Mouse (Mus musculus) stomach, embryonic 15.5 days (tissue): Measurements from ENCODE around the gene Snapin. TPM values are rescaled to one million over a fixed set of nuclear protein-coding genes. Genes with fewer than 3 reads are reported as not detected.

Source experiments
- ATAC-seq: fragments of 200-750 bp; cut with Nextera tagmentation; 2 replicates; pipeline ENCODE4 v1.8.0; 2017; ENCODE audit warnings: low read depth, moderate number of reproducible peaks, moderate TSS enrichment; ENCODE audit not compliant: insufficient read depth, low FRiP score
- H3K27ac ChIP-seq: fragments of 300-500 bp; sonication (generic); 2 replicates; pipeline ENCODE4 v1.5.1; 2015; ENCODE audit warnings: mild to moderate bottlenecking, inconsistent platforms
- H3K27me3 ChIP-seq: fragments of 300-500 bp; sonication (generic); replicated peaks from 2 replicates; pipeline ENCODE4 v1.6.1; 2015; ENCODE audit warnings: inconsistent platforms
- H3K36me3 ChIP-seq: fragments of 300-500 bp; sonication (generic); 2 replicates; pipeline ENCODE4 v1.6.1; 2015; ENCODE audit warnings: inconsistent platforms
- H3K4me1 ChIP-seq: fragments of 300-500 bp; sonication (generic); 2 replicates; pipeline ENCODE4 v1.6.1; 2015; ENCODE audit warnings: inconsistent platforms
- H3K4me2 ChIP-seq: fragments of 300-500 bp; sonication (generic); 2 replicates; pipeline ENCODE4 v1.6.1; 2015; ENCODE audit warnings: mild to moderate bottlenecking, inconsistent platforms
- H3K4me3 ChIP-seq: fragments of 300-500 bp; sonication (generic); replicated peaks from 2 replicates; pipeline ENCODE4 v1.5.1; 2015; ENCODE audit warnings: inconsistent platforms
- H3K9ac ChIP-seq: fragments of 300-500 bp; sonication (generic); 2 replicates; pipeline ENCODE4 v1.6.1; 2015; ENCODE audit warnings: inconsistent platforms
- H3K9me3 ChIP-seq: fragments of 300-500 bp; sonication (generic); 2 replicates; pipeline ENCODE4 v1.6.1; 2016; ENCODE audit warnings: inconsistent platforms
- WGBS: fragments of 180-500 bp; shearing (Covaris S2); methylation state at CpG from one replicate; pipeline ENCODE4 v1.1.7; 2015; 5-methylcytosine and 5-hydroxymethylcytosine counted together
- polyA plus RNA-seq: library from polyadenylated mRNA; unstranded; fragments of >200 nt; fragmentation: Nextera tagmentation; extraction: Ambion mirVana; gene quantifications from 2 replicates; pipeline ENCODE4 v1.2.1, GENCODE M21; 2015

The Snapin gene
- polyA plus RNA-seq, 1 experiment from 2014 or later: 71.6 TPM

- Histone ChIP-seq H3K4me2 (peak overlapping the region; percentile 92), H3K27ac (0 out of 2 replicates have a peak overlapping the region, but pooled peaks have one; percentile 55), H3K36me3 (no peaks in the 10 kb centered on the region), H3K4me1 (peaks cover 20% of the 10 kb centered on the region), H3K9ac (peak overlapping the region; percentile 13; the same call in 1 of the 2 replicates), H3K4me3 (peak overlapping the region; percentile 46), H3K27me3 (no peaks in the 10 kb centered on the region), H3K9me3 (no peaks in the 10 kb centered on the region)
- WGBS: 30% methylated on average over 1 of the region's 1 CpGs
- ATAC-seq: 0 out of 2 replicates have a peak, but pooled peaks have one; percentile 23
Observed at GRCm38 (mm10) chr3:90515242-90515641, 24.4 kb upstream of the Snapin start.

- H3K27me3 ChIP-seq: no peaks in the 10 kb centered on the region
- H3K36me3 ChIP-seq: no peaks in the 10 kb centered on the region
- H3K9ac ChIP-seq: peak overlapping the region; percentile 13
- peak overlapping the region; percentile 46 for H3K4me3 ChIP-seq
- no peaks in the 10 kb centered on the region for H3K9me3 ChIP-seq
- 0% methylated on average over 10 of the region's 10 CpGs for WGBS
- H3K4me2 ChIP-seq: peak overlapping the region; percentile 92
- peaks cover 20% of the 10 kb centered on the region for H3K4me1 ChIP-seq
- H3K27ac ChIP-seq: peak overlapping the region; percentile 57
- peak; percentile 80 for ATAC-seq
Observed at GRCm38 (mm10) chr3:90514691-90515090, 23.9 kb upstream of the Snapin start.

GRCm38 (mm10) chr3:90513796-90514590 lies 23.2 kb upstream of the Snapin start, which contains the start of the genes S100a1 and S100a13:
S100a1 (minus strand) TSS chr3:90514392.
S100a13 (plus strand) TSS chr3:90514435.
- Histone ChIP-seq H3K9ac (peak within 1 kb of the TSS; percentile 32), H3K9me3 (no peaks in the 10 kb centered on the region), H3K4me2 (peak within 1 kb of the TSS; percentile 92), H3K27me3 (no peaks in the 10 kb centered on the region), H3K4me1 (peaks cover 20% of the 10 kb centered on the region), H3K4me3 (peak within 1 kb of the TSS; percentile 46), H3K36me3 (no peaks in the 10 kb centered on the region), H3K27ac (peak within 1 kb of the TSS; percentile 57)
- 4% methylated on average over 24 of the region's 25 CpGs for WGBS
- peak; percentile 56 for ATAC-seq

- Histone ChIP-seq H3K27ac (no peak overlapping the region), H3K36me3 (no peaks in the 10 kb centered on the region), H3K9me3 (no peaks in the 10 kb centered on the region), H3K27me3 (no peaks in the 10 kb centered on the region), H3K9ac (no peak overlapping the region), H3K4me2 (peak overlapping the region; percentile 92; the same call in 1 of the 2 replicates), H3K4me3 (no peak overlapping the region), H3K4me1 (peaks cover 21% of the 10 kb centered on the region)
- ATAC-seq: no peak
- 70% methylated on average over 9 of the region's 9 CpGs for WGBS
Observed at GRCm38 (mm10) chr3:90512948-90513642, 22.3 kb upstream of the Snapin start.

DNA sequence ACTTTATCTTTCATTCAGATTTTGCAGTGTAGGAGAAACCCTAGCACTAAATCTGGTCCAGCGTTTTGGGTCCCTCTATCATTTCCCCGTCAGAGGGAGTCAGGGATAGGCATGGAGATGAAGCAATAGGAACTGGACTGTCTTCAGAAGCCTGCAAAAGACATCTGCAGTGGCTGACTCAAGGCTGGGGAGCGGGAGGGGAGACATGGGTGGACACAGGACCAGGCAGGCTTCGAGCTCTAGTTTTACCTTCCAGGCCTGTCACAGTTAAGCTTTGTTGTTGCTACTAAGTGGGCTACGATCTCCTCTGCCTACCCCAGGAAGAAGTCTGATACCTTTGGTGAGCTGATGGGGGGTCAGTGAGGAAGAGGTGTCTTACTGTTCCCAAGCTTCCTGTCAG lies 21.4 kb upstream of the Snapin start:
- 81% methylated on average over 5 of the region's 5 CpGs for WGBS
- no peaks in the 10 kb centered on the region for H3K27me3 ChIP-seq
- H3K36me3 ChIP-seq: no peaks in the 10 kb centered on the region
- ATAC-seq: no peak
- H3K4me2 ChIP-seq: no peak overlapping the region
- H3K27ac ChIP-seq: no peak overlapping the region
- no peaks in the 10 kb centered on the region for H3K9me3 ChIP-seq
- H3K4me3 ChIP-seq: no peak overlapping the region
- H3K9ac ChIP-seq: no peak overlapping the region
- H3K4me1 ChIP-seq: peaks cover 23% of the 10 kb centered on the region

DNA sequence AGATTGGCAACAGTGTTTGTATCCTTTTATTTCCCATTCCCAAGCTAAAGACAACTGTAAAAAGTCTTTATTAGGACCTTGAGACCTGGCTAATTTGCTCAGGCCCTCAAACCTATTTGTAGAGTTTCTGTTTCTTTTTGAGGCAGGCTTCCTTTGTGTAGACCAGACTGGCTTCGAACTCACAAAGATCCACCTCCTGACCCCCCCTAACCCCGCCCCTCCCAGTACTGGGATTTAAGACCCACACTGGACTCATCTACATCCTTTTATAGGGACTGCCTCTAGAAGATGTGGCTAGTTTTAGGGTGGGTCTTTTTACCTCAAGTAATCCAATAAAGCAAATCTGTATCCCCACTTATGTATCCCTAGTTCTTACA lies 18.9 kb upstream of the Snapin start:
- Histone ChIP-seq H3K27ac (peak overlapping the region; percentile 62), H3K9ac (no peak overlapping the region)
- ATAC-seq: no peak

DNA sequence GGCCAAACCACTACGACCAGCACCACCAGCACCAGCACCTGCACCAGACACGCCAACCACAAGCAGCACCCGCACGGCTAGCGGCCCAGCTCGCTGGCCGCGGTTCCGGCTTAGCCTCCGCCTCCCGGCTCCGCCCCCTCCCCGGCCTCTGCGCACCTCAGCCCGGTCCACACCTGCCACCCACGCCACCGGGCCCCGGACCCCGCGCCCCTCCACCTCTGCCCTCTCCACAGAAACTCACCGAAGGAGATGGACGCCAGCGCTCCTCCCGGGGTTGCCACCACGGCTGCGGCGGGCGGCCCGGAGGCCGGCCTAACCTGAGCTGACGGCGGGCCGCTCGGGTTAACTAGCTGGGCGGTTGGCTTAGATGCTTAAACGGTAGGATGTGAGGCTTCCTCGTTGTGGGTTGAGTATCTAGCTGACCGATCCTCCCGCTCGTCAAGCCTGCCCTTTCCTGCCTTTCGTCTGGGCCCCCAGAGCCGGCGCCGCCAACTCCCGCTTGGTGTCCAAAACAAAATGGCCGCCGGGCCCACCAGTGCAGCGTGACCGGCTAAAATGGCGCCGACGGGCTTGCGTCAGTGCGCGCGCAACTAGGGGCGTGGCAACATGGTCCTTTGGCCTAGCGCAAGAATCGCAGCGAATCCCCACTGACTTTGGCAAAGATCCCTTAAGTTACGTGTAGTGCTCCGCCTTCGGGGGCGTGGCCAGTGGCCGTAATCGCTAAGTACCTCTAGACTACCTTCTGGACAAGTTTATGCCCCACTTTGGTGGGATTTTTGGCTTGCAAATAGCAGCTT lies 18.3 kb upstream of the Snapin start, which contains the start of gene Chtop:
Gene Chtop (minus strand): TSS at position 549 of the 797 bp plus-strand sequence.
- Histone ChIP-seq H3K27ac (peak within 1 kb of the TSS; percentile 96), H3K9ac (peak within 1 kb of the TSS; percentile 99), H3K9me3 (no peaks in the 10 kb centered on the region), H3K4me3 (peak within 1 kb of the TSS; percentile 96), H3K4me2 (peak within 1 kb of the TSS; percentile 58), H3K4me1 (peaks cover 12% of the 10 kb centered on the region; the same call in 1 of the 2 replicates), H3K36me3 (peaks cover 11% of the 10 kb centered on the region; the same call in 1 of the 2 replicates), H3K27me3 (no peaks in the 10 kb centered on the region)
- WGBS: under 1% methylated on average over 66 of the region's 66 CpGs
- peak; percentile 92 for ATAC-seq

More for the DNA sequence above, 18.9 kb upstream of the Snapin start:
- Histone ChIP-seq H3K4me2 (peak overlapping the region; percentile 55), H3K4me3 (peak overlapping the region; percentile 96), H3K9me3 (no peaks in the 10 kb centered on the region), H3K27me3 (no peaks in the 10 kb centered on the region), H3K36me3 (peaks cover 11% of the 10 kb centered on the region; the same call in 1 of the 2 replicates), H3K4me1 (peaks cover 15% of the 10 kb centered on the region)
- 26% methylated on average over 2 of the region's 2 CpGs for WGBS

GRCm38 (mm10) chr3:90508287-90508949 lies 17.6 kb upstream of the Snapin start:
- peaks cover 12% of the 10 kb centered on the region; the same call in 1 of the 2 replicates for H3K36me3 ChIP-seq
- H3K9ac ChIP-seq: peak overlapping the region; percentile 99
- H3K4me3 ChIP-seq: peak overlapping the region; percentile 96
- WGBS: 3% methylated on average over 20 of the region's 20 CpGs
- no peaks in the 10 kb centered on the region for H3K27me3 ChIP-seq
- peaks cover 4% of the 10 kb centered on the region; the same call in 1 of the 2 replicates for H3K4me1 ChIP-seq
- H3K27ac ChIP-seq: peak overlapping the region; percentile 96
- H3K4me2 ChIP-seq: peak overlapping the region; percentile 58
- H3K9me3 ChIP-seq: no peaks in the 10 kb centered on the region
- no peak for ATAC-seq

DNA sequence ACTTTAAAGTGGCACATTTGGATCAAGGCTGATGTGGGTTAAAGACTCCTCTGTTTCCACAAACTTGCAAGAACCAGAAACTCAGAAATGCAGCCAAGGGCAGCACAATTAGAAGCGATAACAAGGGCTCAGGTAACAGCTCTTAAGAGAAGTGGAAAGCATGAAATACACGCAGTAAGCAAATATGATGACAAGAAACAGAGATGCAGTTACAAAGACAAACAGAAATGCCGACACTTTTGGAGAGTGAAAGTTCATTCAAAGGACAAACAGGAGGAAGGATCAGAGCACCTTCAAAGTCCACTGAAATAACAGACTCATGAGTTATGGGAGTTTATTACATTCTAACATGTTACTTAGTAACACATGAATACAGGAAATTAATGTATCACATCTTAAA lies 15.5 kb upstream of the Snapin start:
- no peaks in the 10 kb centered on the region for H3K27me3 ChIP-seq
- no peaks in the 10 kb centered on the region for H3K9me3 ChIP-seq
- no peak overlapping the region for H3K4me2 ChIP-seq
- H3K4me1 ChIP-seq: peaks cover 3% of the 10 kb centered on the region; the same call in 1 of the 2 replicates
- H3K4me3 ChIP-seq: no peak overlapping the region
- H3K27ac ChIP-seq: no peak overlapping the region
- H3K36me3 ChIP-seq: peaks cover 30% of the 10 kb centered on the region
- ATAC-seq: no peak
- WGBS: 58% methylated on average over 3 of the region's 3 CpGs
- no peak overlapping the region for H3K9ac ChIP-seq

DNA sequence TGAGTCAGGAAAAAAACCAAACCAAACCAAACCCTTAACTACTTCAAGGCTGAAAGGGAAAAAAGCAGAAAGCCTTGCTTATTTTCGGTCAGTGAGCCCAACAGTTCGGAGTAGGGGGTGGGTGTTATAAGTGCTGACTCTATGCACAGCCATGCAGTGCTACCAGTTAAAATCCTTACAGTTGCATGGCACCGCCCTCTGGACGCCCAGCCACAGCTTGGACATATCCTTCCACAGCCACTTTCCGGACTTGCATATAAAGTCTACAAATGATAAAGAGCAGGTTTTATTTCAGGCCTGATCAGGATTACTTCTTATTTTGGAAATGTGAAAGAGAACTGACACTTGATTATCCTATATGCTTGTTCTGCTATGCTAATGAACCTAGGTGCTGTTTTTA lies 14.4 kb upstream of the Snapin start:
- Histone ChIP-seq H3K4me2 (no peak overlapping the region), H3K27me3 (no peaks in the 10 kb centered on the region), H3K4me1 (peaks cover 3% of the 10 kb centered on the region; the same call in 1 of the 2 replicates), H3K36me3 (peaks cover 36% of the 10 kb centered on the region), H3K9me3 (no peaks in the 10 kb centered on the region), H3K9ac (no peak overlapping the region), H3K4me3 (no peak overlapping the region), H3K27ac (no peak overlapping the region)
- no peak for ATAC-seq
- WGBS: 90% methylated on average over 5 of the region's 5 CpGs

DNA sequence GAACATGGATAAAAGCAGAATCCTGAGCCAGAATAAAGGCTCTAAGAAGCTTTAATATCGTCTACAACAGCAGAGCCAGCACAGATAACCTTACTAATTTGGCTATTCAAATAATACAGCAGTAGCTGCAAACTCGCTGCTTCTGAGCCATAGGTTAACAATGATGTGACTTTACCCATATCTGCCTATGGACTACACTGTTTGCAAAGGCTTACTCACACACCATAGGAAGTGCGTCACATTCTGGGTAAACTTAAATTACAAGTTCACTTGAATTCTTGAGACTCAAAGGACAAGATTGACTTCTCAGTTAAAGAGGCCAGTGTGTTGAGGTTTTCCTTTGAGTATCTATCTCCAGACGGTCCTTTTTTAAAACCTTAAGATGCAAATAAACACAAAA lies 12.6 kb upstream of the Snapin start:
- WGBS: 66% methylated on average over 4 of the region's 4 CpGs
- ATAC-seq: no peak
- no peak overlapping the region for H3K27ac ChIP-seq

More for the DNA sequence above, 12.6 kb upstream of the Snapin start:
- Histone ChIP-seq H3K9ac (no peak overlapping the region), H3K4me3 (no peak overlapping the region), H3K4me1 (peaks cover 3% of the 10 kb centered on the region; the same call in 1 of the 2 replicates), H3K27me3 (no peaks in the 10 kb centered on the region), H3K9me3 (no peaks in the 10 kb centered on the region), H3K36me3 (peaks cover 43% of the 10 kb centered on the region), H3K4me2 (no peak overlapping the region)
